Mouse (Mus musculus) heart, embryonic 11.5 days (tissue): Measurements from ENCODE around the gene Dcaf12. TPM values are rescaled to one million over a fixed set of nuclear protein-coding genes. Genes with fewer than 3 reads are reported as not detected.

Source experiments
- ATAC-seq: fragments of 200-750 bp; cut with Nextera tagmentation; replicated peaks from 2 replicates; pipeline ENCODE4 v1.8.0; 2017; ENCODE audit warnings: moderate library complexity; ENCODE audit not compliant: insufficient number of reproducible peaks, low FRiP score, low TSS enrichment
- H3K27ac ChIP-seq: fragments of 300-500 bp; sonication (generic); 2 replicates; pipeline ENCODE4 v1.5.1; 2014; ENCODE audit warnings: mild to moderate bottlenecking, low read depth, low read length
- H3K27me3 ChIP-seq: fragments of 300-500 bp; sonication (generic); 2 replicates; pipeline ENCODE4 v1.6.1; 2014; ENCODE audit warnings: mild to moderate bottlenecking, low read length, mixed read lengths; ENCODE audit not compliant: control insufficient read depth, insufficient read depth
- H3K36me3 ChIP-seq: fragments of 300-500 bp; sonication (generic); 2 replicates; pipeline ENCODE4 v1.6.1; 2014; ENCODE audit warnings: mild to moderate bottlenecking, low read length, moderate library complexity, mixed read lengths; ENCODE audit not compliant: control insufficient read depth, insufficient read depth
- H3K4me1 ChIP-seq: fragments of 300-500 bp; sonication (generic); 2 replicates; pipeline ENCODE4 v1.6.1; 2014; ENCODE audit warnings: low read length; ENCODE audit not compliant: control insufficient read depth, insufficient read depth
- H3K4me2 ChIP-seq: fragments of 300-500 bp; sonication (generic); 2 replicates; pipeline ENCODE4 v1.6.1; 2014; ENCODE audit warnings: mild to moderate bottlenecking, moderate library complexity
- H3K4me3 ChIP-seq: fragments of 300-500 bp; sonication (generic); 2 replicates; pipeline ENCODE4 v1.5.1; 2014; ENCODE audit warnings: low read depth, low read length
- H3K9ac ChIP-seq: fragments of 300-500 bp; sonication (generic); 2 replicates; pipeline ENCODE4 v1.6.1; 2014; ENCODE audit warnings: mild to moderate bottlenecking, low read depth, low read length, moderate library complexity
- H3K9me3 ChIP-seq: fragments of 300-500 bp; sonication (generic); replicated peaks from 2 replicates; pipeline ENCODE4 v1.6.1; 2016; ENCODE audit warnings: low read length; ENCODE audit not compliant: control insufficient read depth
- WGBS: fragments of 180-500 bp; shearing (Covaris S2); extraction: QIAGEN DNeasy Blood & Tissue Kit; methylation state at CpG from one replicate; pipeline ENCODE4 v1.1.7; 2014; ENCODE audit not compliant: insufficient replicate concordance; 5-methylcytosine and 5-hydroxymethylcytosine counted together
- polyA plus RNA-seq: library from polyadenylated mRNA; unstranded; fragments of >200 nt; fragmentation: Nextera tagmentation; extraction: Ambion mirVana; gene quantifications from 2 replicates; pipeline ENCODE4 v1.2.1, GENCODE M21; 2014

Dcaf12 gene
- polyA plus RNA-seq, 1 experiment from 2014 or later = 30.6 TPM

- Histone ChIP-seq H3K36me3 (peaks cover 35% of the 10 kb centered on the region), H3K27ac (no peak overlapping the region), H3K4me1 (no peaks in the 10 kb centered on the region), H3K27me3 (no peaks in the 10 kb centered on the region), H3K4me3 (no peak overlapping the region), H3K4me2 (no peak overlapping the region), H3K9ac (no peak overlapping the region), H3K9me3 (no peaks in the 10 kb centered on the region)
- 88% methylated on average over 7 of the region's 7 CpGs for WGBS
- no peak for ATAC-seq
Observed at GRCm38 (mm10) chr4:41303671-41304070, 11.0 kb downstream of the Dcaf12 start.

GRCm38 (mm10) chr4:41298976-41299375 lies 15.7 kb downstream of the Dcaf12 start:
- Histone ChIP-seq H3K27me3 (no peaks in the 10 kb centered on the region), H3K9me3 (no peaks in the 10 kb centered on the region), H3K27ac (no peak overlapping the region), H3K36me3 (peaks cover 53% of the 10 kb centered on the region), H3K4me2 (no peak overlapping the region), H3K9ac (no peak overlapping the region), H3K4me3 (no peak overlapping the region), H3K4me1 (no peaks in the 10 kb centered on the region)
- ATAC-seq = no peak
- 96% methylated on average over 5 of the region's 5 CpGs for WGBS

GRCm38 (mm10) chr4:41295960-41296359 lies 18.7 kb downstream of the Dcaf12 start:
- WGBS = 94% methylated on average over 7 of the region's 7 CpGs
- peaks cover 58% of the 10 kb centered on the region for H3K36me3 ChIP-seq
- H3K27me3 ChIP-seq = no peaks in the 10 kb centered on the region
- no peak overlapping the region for H3K4me2 ChIP-seq
- no peak overlapping the region for H3K27ac ChIP-seq
- H3K4me1 ChIP-seq = no peaks in the 10 kb centered on the region
- no peak overlapping the region for H3K9ac ChIP-seq
- H3K4me3 ChIP-seq = no peak overlapping the region
- no peaks in the 10 kb centered on the region for H3K9me3 ChIP-seq
- no peak for ATAC-seq

- WGBS = 89% methylated on average over 11 of the region's 11 CpGs
- no peak overlapping the region for H3K9ac ChIP-seq
Observed at GRCm38 (mm10) chr4:41295507-41295906, 19.2 kb downstream of the Dcaf12 start.

GRCm38 (mm10) chr4:41293907-41294306 lies 20.8 kb downstream of the Dcaf12 start:
- 85% methylated on average over 4 of the region's 4 CpGs for WGBS

More at GRCm38 (mm10) chr4:41295507-41295906, 19.2 kb downstream of the Dcaf12 start:
- Histone ChIP-seq H3K36me3 (peaks cover 58% of the 10 kb centered on the region), H3K9me3 (no peaks in the 10 kb centered on the region), H3K4me3 (no peak overlapping the region), H3K4me1 (no peaks in the 10 kb centered on the region), H3K4me2 (no peak overlapping the region), H3K27ac (no peak overlapping the region), H3K27me3 (no peaks in the 10 kb centered on the region)
- no peak for ATAC-seq

GRCm38 (mm10) chr4:41289802-41290201 lies 24.9 kb downstream of the Dcaf12 start:
- Histone ChIP-seq H3K4me1 (no peaks in the 10 kb centered on the region), H3K36me3 (peaks cover 25% of the 10 kb centered on the region), H3K9ac (no peak overlapping the region), H3K4me3 (no peak overlapping the region), H3K27ac (no peak overlapping the region), H3K27me3 (no peaks in the 10 kb centered on the region), H3K9me3 (no peaks in the 10 kb centered on the region), H3K4me2 (no peak overlapping the region)
- WGBS = 83% methylated on average over 7 of the region's 7 CpGs
- ATAC-seq = no peak

More at GRCm38 (mm10) chr4:41293907-41294306, 20.8 kb downstream of the Dcaf12 start:
- ATAC-seq = no peak
- peaks cover 44% of the 10 kb centered on the region for H3K36me3 ChIP-seq
- H3K9ac ChIP-seq = no peak overlapping the region
- H3K9me3 ChIP-seq = no peaks in the 10 kb centered on the region
- H3K27me3 ChIP-seq = no peaks in the 10 kb centered on the region
- H3K4me2 ChIP-seq = no peak overlapping the region
- no peaks in the 10 kb centered on the region for H3K4me1 ChIP-seq
- no peak overlapping the region for H3K4me3 ChIP-seq
- H3K27ac ChIP-seq = no peak overlapping the region

GRCm38 (mm10) chr4:41286420-41286819 lies 28.3 kb downstream of the Dcaf12 start:
- ATAC-seq = no peak
- Histone ChIP-seq H3K27me3 (no peaks in the 10 kb centered on the region), H3K4me1 (no peaks in the 10 kb centered on the region), H3K4me3 (no peak overlapping the region), H3K27ac (no peak overlapping the region), H3K9ac (no peak overlapping the region), H3K4me2 (no peak overlapping the region), H3K9me3 (no peaks in the 10 kb centered on the region), H3K36me3 (0 out of 2 replicates have a peak, but pooled peaks cover 3% of the 10 kb centered on the region)
- WGBS = 17% methylated on average over 3 of the region's 3 CpGs

GRCm38 (mm10) chr4:41284087-41284486 lies 30.6 kb downstream of the Dcaf12 start:
- H3K27me3 ChIP-seq = no peaks in the 10 kb centered on the region
- H3K27ac ChIP-seq = no peak overlapping the region
- H3K9me3 ChIP-seq = no peaks in the 10 kb centered on the region
- no peak overlapping the region for H3K4me3 ChIP-seq
- H3K9ac ChIP-seq = no peak overlapping the region
- no peak for ATAC-seq
- H3K4me1 ChIP-seq = no peaks in the 10 kb centered on the region
- H3K4me2 ChIP-seq = no peak overlapping the region
- no peaks in the 10 kb centered on the region for H3K36me3 ChIP-seq
- WGBS = 69% methylated on average over 2 of the region's 2 CpGs

GRCm38 (mm10) chr4:41275927-41276326 lies 38.8 kb downstream of the Dcaf12 start:
- Histone ChIP-seq H3K36me3 (0 out of 2 replicates have a peak, but pooled peaks cover under 1% of the 10 kb centered on the region), H3K27me3 (no peaks in the 10 kb centered on the region), H3K9ac (peak overlapping the region; percentile 94), H3K27ac (peak overlapping the region; percentile 86), H3K9me3 (no peaks in the 10 kb centered on the region), H3K4me1 (peaks cover 16% of the 10 kb centered on the region), H3K4me2 (peak overlapping the region; percentile 84), H3K4me3 (peak overlapping the region; percentile 79)
- no peak for ATAC-seq
- WGBS = 68% methylated on average over 5 of the region's 5 CpGs
